Comparison of ENCODE assay signal across 27 mouse cellular contexts in the genomic region with DNA sequence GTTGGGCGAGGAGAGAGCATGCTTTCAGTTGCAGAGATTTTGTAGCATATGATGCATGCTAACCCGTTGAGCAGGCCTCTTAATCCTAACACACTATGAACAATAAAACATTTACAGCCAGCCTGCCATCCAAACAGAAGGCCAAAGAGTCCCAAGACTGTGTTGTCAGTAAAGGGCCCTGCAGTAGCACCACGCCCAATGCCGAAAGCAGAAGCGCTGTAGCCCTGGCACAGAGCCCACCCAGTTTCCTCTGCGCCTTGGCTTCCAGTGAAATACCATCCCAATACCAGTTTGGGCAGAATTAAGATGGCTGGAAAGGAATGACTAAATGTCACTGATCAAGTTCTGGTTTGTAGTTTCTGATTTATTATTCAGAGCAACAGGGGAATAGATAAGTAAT. TPM values are rescaled to one million over a fixed set of nuclear protein-coding genes. Genes with fewer than 3 reads are reported as not detected.
DNase-seq lines count a peak whose midpoint lies in the region; ATAC-seq and TF ChIP-seq lines count a peak whose summit lies in the region.
"Had no signal": no experiment of that assay in that cellular context is flagged by ENCODE, and none has a peak within 500 bp of the region (broad histone marks: within the 10 kb centered on the region; RNA-seq: fewer than 3 reads in every experiment).

No protein-coding gene starts in this region.

- H3K9ac ChIP-seq in lung, postnatal 0 days (replicated peaks; ENCODE audit: low read depth), result no peak overlapping the region
- H3K9ac ChIP-seq in MEL (ENCODE audit: control insufficient read depth, low read depth, low read length, poor library complexity, severe bottlenecking), result no peak overlapping the region
- H3K9ac ChIP-seq in stomach, postnatal 0 days (ENCODE audit: low read length), result no peak overlapping the region
- H3K9ac ChIP-seq: embryonic facial prominence, embryonic 12.5 days had no signal

- no peak for TF ChIP-seq RAD21 in MEL (IDR thresholded peaks at IDR 0.05; ENCODE audit: low read depth, low read length)

- no peaks in the 10 kb centered on the region for H3K4me1 ChIP-seq in lung, postnatal 0 days (ENCODE audit: insufficient read depth, low read depth, low read length)
- H3K4me1 ChIP-seq in MEL (ENCODE audit: control insufficient read depth in 1 of 2, insufficient read depth in 2 of 2, low read length in 2 of 2), result 0 out of 4 replicates have a peak, but pooled peaks cover 0 to 2% of the 10 kb centered on the region in 2 experiments
- no peaks in the 10 kb centered on the region for H3K4me1 ChIP-seq in stomach, postnatal 0 days (replicated peaks; ENCODE audit: control insufficient read depth, insufficient read depth)
- H3K4me1 ChIP-seq: embryonic facial prominence, embryonic 10.5 days; embryonic facial prominence, embryonic 12.5 days had no signal

- no peak overlapping the region for H3K27ac ChIP-seq in lung, postnatal 0 days (ENCODE audit: low read length)
- no peak overlapping the region for H3K27ac ChIP-seq in MEL (ENCODE audit: control insufficient read depth, low read depth, low read length)
- no peak overlapping the region for H3K27ac ChIP-seq in stomach, postnatal 0 days (replicated peaks)
- H3K27ac ChIP-seq: embryonic facial prominence, embryonic 10.5 days; embryonic facial prominence, embryonic 12.5 days had no signal

- H3K27me3 ChIP-seq in lung, postnatal 0 days (replicated peaks; ENCODE audit: insufficient read depth, low read length), result no peaks in the 10 kb centered on the region
- H3K27me3 ChIP-seq in MEL (ENCODE audit: control insufficient read depth in 1 of 2, insufficient read depth in 2 of 2, low read length in 2 of 2), result peaks cover 0 to 2% of the 10 kb centered on the region in 2 experiments; a peak in 2 of 4 replicates
- no peaks in the 10 kb centered on the region for H3K27me3 ChIP-seq in stomach, postnatal 0 days (ENCODE audit: control insufficient read depth, insufficient read depth, low read length)
- H3K27me3 ChIP-seq: embryonic facial prominence, embryonic 12.5 days had no signal

- no peaks in the 10 kb centered on the region for H3K9me3 ChIP-seq in lung, postnatal 0 days (ENCODE audit: low read length)
- H3K9me3 ChIP-seq in MEL (replicated peaks; ENCODE audit: insufficient read depth, low read length), result no peaks in the 10 kb centered on the region
- H3K9me3 ChIP-seq in stomach, postnatal 0 days (ENCODE audit: control insufficient read depth, low read length), result no peaks in the 10 kb centered on the region
- H3K9me3 ChIP-seq: embryonic facial prominence, embryonic 10.5 days; embryonic facial prominence, embryonic 12.5 days; G1E had no signal

- peak; percentile 35 to 40 for DNase-seq in cerebellum, postnatal 10 days
- DNase-seq in cerebellum, adult 9-11 months, result no peak
- peak; percentile 12 for DNase-seq in lung, postnatal 14 days
- no peak for DNase-seq in lung, postnatal 0 days (ENCODE audit: low spot score)
- peak; percentile 78 for DNase-seq in MEL (ENCODE audit: low read depth, low spot score)
- DNase-seq in gonadal fat pad, adult 2 months (ENCODE audit: low read depth), result peak; percentile 33
- DNase-seq in stomach, postnatal 0 days (ENCODE audit: low spot score), result no peak
- DNase-seq: adrenal gland, adult 8-10 months; adrenal gland, postnatal 14 days; adrenal gland, postnatal 36 days; B cell, adult 2 months; cerebellum, adult 11-12 months; cerebellum, adult 2 months; cerebellum, adult 9-10 months; cerebellum, postnatal 25 days had no signal

- H3K79me2 ChIP-seq in MEL (ENCODE audit: control insufficient read depth, insufficient read depth, low read length, poor library complexity), result no peaks in the 10 kb centered on the region

- TF ChIP-seq CTCF in lung, postnatal 0 days (IDR thresholded peaks at IDR 0.05), result no peak
- TF ChIP-seq CTCF in MEL (IDR thresholded peaks at IDR 0.05 in 2 of 3, conservative IDR thresholded peaks at IDR 0.05 in 1 of 3; ENCODE audit: control insufficient read depth in 1 of 3, insufficient read depth in 1 of 3, low read depth in 2 of 3, low read length in 3 of 3, poor library complexity in 1 of 3, severe bottlenecking in 1 of 3), result no peak
- no peak for TF ChIP-seq CTCF in stomach, postnatal 0 days (IDR thresholded peaks at IDR 0.05; ENCODE audit: low read depth)

- H3K4me3 ChIP-seq in lung, postnatal 0 days (ENCODE audit: low read depth, low read length), result no peak overlapping the region
- H3K4me3 ChIP-seq in MEL (ENCODE audit: control insufficient read depth in 1 of 2, insufficient read depth in 1 of 2, low read depth in 2 of 2, low read length in 2 of 2), result no peak overlapping the region
- no peak overlapping the region for H3K4me3 ChIP-seq in stomach, postnatal 0 days (ENCODE audit: low read depth, low read length)
- H3K4me3 ChIP-seq: embryonic facial prominence, embryonic 10.5 days; embryonic facial prominence, embryonic 12.5 days had no signal

- no peak for TF ChIP-seq POLR2A in MEL (IDR thresholded peaks at IDR 0.05; ENCODE audit: control insufficient read depth in 1 of 2, insufficient read depth in 1 of 2, low read depth in 1 of 2, low read length in 2 of 2, poor library complexity in 1 of 2)

- no peak overlapping the region for H3K4me2 ChIP-seq in lung, postnatal 0 days (replicated peaks; ENCODE audit: low read depth, low read length)
- no peak overlapping the region for H3K4me2 ChIP-seq in stomach, postnatal 0 days (replicated peaks; ENCODE audit: low read depth)
- H3K4me2 ChIP-seq: embryonic facial prominence, embryonic 12.5 days had no signal

- no peak for ATAC-seq in lung, postnatal 0 days
- ATAC-seq in stomach, postnatal 0 days (ENCODE audit: low FRiP score, low TSS enrichment), result no peak
- ATAC-seq: activated CD4-positive, CD25-positive, alpha-beta regulatory T cell, adult 4 months; CD4-positive, CD25-positive, alpha-beta regulatory T cell, adult 4 months; forebrain, embryonic 14.5 days; forebrain, embryonic 16.5 days; Patski had no signal

- TF ChIP-seq EP300 in lung, postnatal 0 days (IDR thresholded peaks at IDR 0.05), result no peak
- no peak for TF ChIP-seq EP300 in MEL (IDR thresholded peaks at IDR 0.05; ENCODE audit: low read depth in 1 of 2, low read length in 2 of 2)
- no peak for TF ChIP-seq EP300 in stomach, postnatal 0 days (optimal IDR thresholded peaks at IDR 0.05)

- whole genome bisulfite sequencing in lung, postnatal 0 days, result 77% methylated on average over 6 of the region's 6 CpGs
- 72% methylated on average over 6 of the region's 6 CpGs for WGBS in stomach, postnatal 0 days

- no peaks in the 10 kb centered on the region for H3K36me3 ChIP-seq in lung, postnatal 0 days (ENCODE audit: insufficient read depth, low read length)
- H3K36me3 ChIP-seq in MEL (ENCODE audit: control insufficient read depth in 1 of 2, insufficient read depth in 2 of 2, low read length in 2 of 2), result no peaks in the 10 kb centered on the region
- H3K36me3 ChIP-seq in stomach, postnatal 0 days (ENCODE audit: control insufficient read depth, insufficient read depth, low read length), result no peaks in the 10 kb centered on the region
- H3K36me3 ChIP-seq: embryonic facial prominence, embryonic 10.5 days; embryonic facial prominence, embryonic 12.5 days; G1E had no signal

TF ChIP-seq in MEL, 35 proteins besides CTCF, POLR2A, EP300 and RAD21 (continues in another document):
- TF ChIP-seq MYB (IDR thresholded peaks at IDR 0.05; ENCODE audit: low read depth, low read length) (no peak), POLR2AphosphoS5 (IDR thresholded peaks at IDR 0.05; ENCODE audit: borderline replicate concordance, low read depth, low read length) (no peak), GATA1 (IDR thresholded peaks at IDR 0.05; ENCODE audit: low read depth, low read length) (no peak), ELF1 (IDR thresholded peaks at IDR 0.05; ENCODE audit: low read depth, low read length) (no peak), MYC (IDR thresholded peaks at IDR 0.05; ENCODE audit: low read depth, low read length) (no peak), CHD1 (IDR thresholded peaks at IDR 0.05; ENCODE audit: low read depth, low read length) (no peak), HCFC1 (IDR thresholded peaks at IDR 0.05; ENCODE audit: low read depth, low read length) (no peak), TBP (IDR thresholded peaks at IDR 0.05; ENCODE audit: low read depth, low read length) (no peak), USF2 (IDR thresholded peaks at IDR 0.05; ENCODE audit: borderline replicate concordance in 1 of 2, insufficient read depth in 1 of 2, low read depth in 1 of 2, low read length in 2 of 2) (no peak), JUND (IDR thresholded peaks at IDR 0.05; ENCODE audit: low read depth, low read length) (no peak), CHD2 (IDR thresholded peaks at IDR 0.05; ENCODE audit: low read length) (no peak), ZC3H11A (IDR thresholded peaks at IDR 0.05; ENCODE audit: low read depth, low read length) (no peak), E2F4 (IDR thresholded peaks at IDR 0.05; ENCODE audit: borderline replicate concordance, low read depth, low read length) (no peak), USF1 (IDR thresholded peaks at IDR 0.05; ENCODE audit: low read depth, low read length) (no peak), NRF1 (IDR thresholded peaks at IDR 0.05; ENCODE audit: insufficient read depth, low read depth, low read length, poor library complexity, severe bottlenecking) (no peak), MAX (IDR thresholded peaks at IDR 0.05; ENCODE audit: low read length) (no peak)

RNA-seq across cellular contexts. Expression of gene Ccdc113, which starts 8.3 kb away (rescaled TPM):
- 13.1 and 18.1 TPM in 2 replicates for polyA plus RNA-seq in lung, postnatal 0 days (2015; fragmentation: Nextera tagmentation; extraction: Ambion mirVana)
- not detected in 2 replicates for total RNA-seq in MEL (2012; rRNA removed)
- not detected for polyA plus RNA-seq in MEL (2012; ENCODE audit: insufficient read depth in 1 of 2, insufficient read length in 2 of 2, low read depth in 1 of 2, low replicate concordance in 2 of 2, missing spikeins in 1 of 2)
- 0.36 and 1.4 TPM in 2 replicates for polyA plus RNA-seq in gonadal fat pad, adult 2 months (2012; rRNA removed)
- polyA plus RNA-seq in stomach, postnatal 0 days (2015; fragmentation: Nextera tagmentation; extraction: Ambion mirVana), result 0.42 and 0.62 TPM in 2 replicates
- total RNA-seq: CH12.LX, G1E had no signal
- polyA plus RNA-seq: activated CD4-positive, CD25-positive, alpha-beta regulatory T cell, adult 4 months; CD4-positive, CD25-positive, alpha-beta regulatory T cell, adult 4 months; forebrain, embryonic 11.5 days; G1E had no signal

RNA-seq across cellular contexts. Expression of gene Prss54, which starts 33.9 kb away (rescaled TPM):
- not detected in 2 replicates for polyA plus RNA-seq in lung, postnatal 0 days (2015; fragmentation: Nextera tagmentation; extraction: Ambion mirVana)
- total RNA-seq in MEL (2012; rRNA removed), result not detected in 2 replicates
- polyA plus RNA-seq in MEL (2012; ENCODE audit: insufficient read depth in 1 of 2, insufficient read length in 2 of 2, low read depth in 1 of 2, low replicate concordance in 2 of 2, missing spikeins in 1 of 2), result not detected
- polyA plus RNA-seq in gonadal fat pad, adult 2 months (2012; rRNA removed), result 0.49 and 0.55 TPM in 2 replicates
- not detected in 2 replicates for polyA plus RNA-seq in stomach, postnatal 0 days (2015; fragmentation: Nextera tagmentation; extraction: Ambion mirVana)
- total RNA-seq: adrenal gland, adult 18-20 months; adrenal gland, adult 8-10 months; adrenal gland, postnatal 14 days; adrenal gland, postnatal 36 days; CH12.LX had no signal
- polyA plus RNA-seq: activated CD4-positive, CD25-positive, alpha-beta regulatory T cell, adult 4 months; CD4-positive, CD25-positive, alpha-beta regulatory T cell, adult 4 months; cerebellum, adult 2 months; embryonic facial prominence, embryonic 10.5 days; embryonic facial prominence, embryonic 12.5 days; embryonic facial prominence, embryonic 14.5 days; forebrain, embryonic 11.5 days; forebrain, embryonic 14.5 days; forebrain, embryonic 16.5 days; G1E; Patski had no signal

RNA-seq across cellular contexts. Expression of gene Csnk2a2, which starts 52.4 kb away (rescaled TPM):
- 8.3 and 9.8 TPM in 2 replicates for polyA plus RNA-seq in lung, postnatal 0 days (2015; fragmentation: Nextera tagmentation; extraction: Ambion mirVana)
- 42.3 and 44.0 TPM in 2 replicates for total RNA-seq in MEL (2012; rRNA removed)
- polyA plus RNA-seq in MEL (2012; ENCODE audit: insufficient read depth in 1 of 2, insufficient read length in 2 of 2, low read depth in 1 of 2, low replicate concordance in 2 of 2, missing spikeins in 1 of 2), result 100 to 1,000 TPM in 1 of 2 experiments, not detected in 1; 121 TPM
- 18.2 and 22.7 TPM in 2 replicates for polyA plus RNA-seq in gonadal fat pad, adult 2 months (2012; rRNA removed)
- 7.3 and 7.9 TPM in 2 replicates for polyA plus RNA-seq in stomach, postnatal 0 days (2015; fragmentation: Nextera tagmentation; extraction: Ambion mirVana)

Comparison
In these comparisons a context has a peak if more than half of its experiments do, and no peak if none do; other contexts are left out.
1. DNase-seq: peak in cerebellum, postnatal 10 days (2 of 2), lung, postnatal 14 days (single experiment), MEL (single experiment) and gonadal fat pad, adult 2 months (single experiment); none in cerebellum, adult 9-11 months (single experiment), lung, postnatal 0 days (single experiment) and stomach, postnatal 0 days (single experiment).